Mouse (Mus musculus) subcutaneous adipose tissue, adult 2 months (tissue): ENCODE measurements around the gene Tpra1. TPM values are rescaled to one million over a fixed set of nuclear protein-coding genes. Genes with fewer than 3 reads are reported as not detected.

Experiments used
- polyA plus RNA-seq: library from polyadenylated mRNA; depleted of rRNA; stranded (reverse); fragments of >200 nt; gene quantifications from 2 replicates; pipeline ENCODE4 v1.2.3, GENCODE M21; 2012; ENCODE audit warnings: low replicate concordance; rRNA removed

Gene Tpra1
- 120 and 155 TPM in 2 replicates for polyA plus RNA-seq

GRCm38 (mm10) chr6:88901947-88902820, at the start of gene Tpra1:
Gene Tpra1, plus strand, starts transcription at chr6:88902251.

GRCm38 (mm10) chr6:88874868-88875508, 27.1 kb upstream of the Tpra1 start, which contains the start of gene Podxl2:
Gene Podxl2, minus strand, starts transcription at chr6:88875044.

GRCm38 (mm10) chr6:88898534-88899048, 3.5 kb upstream of the Tpra1 start, which contains the start of gene Mcm2:
Gene Mcm2, minus strand, starts transcription at chr6:88898780.

Other genes with a start within 250 kb of the Tpra1 start
- gene Mgll, start 177.8 kb upstream of the Tpra1 start, polyA plus RNA-seq, result 584 and 1,604 TPM in 2 replicates
- gene Abtb1, start 60.3 kb upstream of the Tpra1 start, polyA plus RNA-seq, result 69.8 and 80.4 TPM in 2 replicates
- 19.9 and 82.4 TPM in 2 replicates for gene Podxl2, start 27.2 kb upstream of the Tpra1 start, polyA plus RNA-seq
- gene Mcm2, start 3.5 kb upstream of the Tpra1 start, polyA plus RNA-seq, result 5.8 and 35.3 TPM in 2 replicates